21 mouse cellular contexts compared by ENCODE assay signal in genomic region chr7:64779501-64779900, GRCm38 (mm10).
DNase-seq lines count a peak whose midpoint lies in the region; ATAC-seq and TF ChIP-seq lines count a peak whose summit lies in the region.
"Had no signal": no experiment of that assay in that cellular context is flagged by ENCODE, and none has a peak within 500 bp of the region (broad histone marks: within the 10 kb centered on the region; RNA-seq: fewer than 3 reads in every experiment).

No protein-coding gene starts in this region.

- H3K4me2 ChIP-seq in kidney, embryonic 16.5 days (replicated peaks; ENCODE audit: low read depth, low read length) = no peak overlapping the region
- H3K4me2 ChIP-seq: forebrain, embryonic 12.5 days; heart, embryonic 15.5 days; hindbrain, embryonic 12.5 days; limb, embryonic 12.5 days had no signal

- no peaks in the 10 kb centered on the region for H3K36me3 ChIP-seq in kidney, embryonic 16.5 days (ENCODE audit: insufficient read depth, low read length)
- H3K36me3 ChIP-seq: forebrain, embryonic 12.5 days; G1E; heart, embryonic 15.5 days; hindbrain, embryonic 12.5 days; limb, embryonic 12.5 days; midbrain, embryonic 10.5 days had no signal

- H3K4me1 ChIP-seq in kidney, embryonic 16.5 days (ENCODE audit: insufficient read depth, low read length) = no peaks in the 10 kb centered on the region
- H3K4me1 ChIP-seq: heart, embryonic 15.5 days; limb, embryonic 12.5 days had no signal

- ATAC-seq in kidney, embryonic 16.5 days (ENCODE audit: low FRiP score, low TSS enrichment) = no peak
- ATAC-seq: intestine, embryonic 16.5 days; lung, postnatal 0 days had no signal

- H3K27me3 ChIP-seq in kidney, embryonic 16.5 days (ENCODE audit: insufficient read depth, low read length) = no peaks in the 10 kb centered on the region
- H3K27me3 ChIP-seq: forebrain, embryonic 12.5 days; heart, embryonic 15.5 days; hindbrain, embryonic 12.5 days; limb, embryonic 12.5 days had no signal

- no peak overlapping the region for H3K4me3 ChIP-seq in left cerebral cortex, adult 2 months
- no peak overlapping the region for H3K4me3 ChIP-seq in kidney, embryonic 16.5 days (ENCODE audit: low read length)
- H3K4me3 ChIP-seq: forebrain, embryonic 12.5 days; gastrocnemius, adult 2 months; heart, embryonic 15.5 days; hindbrain, embryonic 12.5 days; limb, embryonic 12.5 days; midbrain, embryonic 10.5 days had no signal

- intact Hi-C loops in left cerebral cortex, postnatal 4 days (cut with DNase I) = no loop called here
- intact Hi-C loops in left cerebral cortex, adult 2 months (cut with DNase I) = loop anchor here (5.0 to 10.0 kb wide), 3 partner anchors 93 to 315 kb away; partner anchors contain the start of gene Nsmce3

- no peak overlapping the region for H3K9ac ChIP-seq in kidney, embryonic 16.5 days (replicated peaks; ENCODE audit: low read length)
- H3K9ac ChIP-seq: forebrain, embryonic 12.5 days; heart, embryonic 15.5 days; hindbrain, embryonic 12.5 days; limb, embryonic 12.5 days; liver, embryonic 14.5 days had no signal

- no peak for TF ChIP-seq CTCF in left cerebral cortex, adult 2 months (IDR thresholded peaks at IDR 0.05)

- no peaks in the 10 kb centered on the region for H3K9me3 ChIP-seq in kidney, embryonic 16.5 days (ENCODE audit: low read length)
- H3K9me3 ChIP-seq: forebrain, embryonic 12.5 days; heart, embryonic 15.5 days; hindbrain, embryonic 12.5 days; limb, embryonic 12.5 days; midbrain, embryonic 10.5 days had no signal

- 87% methylated on average over 4 of the region's 4 CpGs for WGBS in kidney, embryonic 16.5 days

- H3K27ac ChIP-seq in left cerebral cortex, adult 2 months = peak overlapping the region; percentile 91
- H3K27ac ChIP-seq in kidney, embryonic 16.5 days (ENCODE audit: low read length) = no peak overlapping the region
- H3K27ac ChIP-seq: forebrain, embryonic 12.5 days; gastrocnemius, adult 2 months; heart, embryonic 15.5 days; hindbrain, embryonic 12.5 days; limb, embryonic 12.5 days; liver, embryonic 14.5 days; midbrain, embryonic 10.5 days had no signal

- DNase-seq in left cerebral cortex, adult 11 months (ENCODE audit: low spot score) = peak; percentile 48
- DNase-seq in left cerebral cortex, postnatal 4 days = no peak
- DNase-seq in frontal cortex, postnatal 14 days (ENCODE audit: low spot score in 2 of 2) = peak; percentile 36 to 53
- peak; percentile 60 to 65 for DNase-seq in left cerebral cortex, adult 2 months (ENCODE audit: extremely low spot score in 1 of 2, low spot score in 2 of 2)
- DNase-seq in right cerebral cortex, postnatal 25 days = peak; percentile 67
- no peak for DNase-seq in cerebellum, adult 9-11 months
- DNase-seq: cerebellum, adult 11 months; gastrocnemius, adult 2 months; heart, adult 11 months; kidney, postnatal 25 days; thymus, postnatal 14 days had no signal

Comparison
In these comparisons a context has a peak if more than half of its experiments do, and no peak if none do; other contexts are left out.
1. DNase-seq: peak in left cerebral cortex, adult 11 months (single experiment), frontal cortex, postnatal 14 days (2 of 2), left cerebral cortex, adult 2 months (2 of 2) and right cerebral cortex, postnatal 25 days (single experiment); none in left cerebral cortex, postnatal 4 days (single experiment) and cerebellum, adult 9-11 months (single experiment).